Mouse (Mus musculus): ENCODE measurements around the gene Glt28d2. TPM values are rescaled to one million over a fixed set of nuclear protein-coding genes. Genes with fewer than 3 reads are reported as not detected.

Gene Glt28d2
- polyA plus RNA-seq, 1 experiment from 2014 or later, result 4.5 TPM

GRCm38 (mm10) chr3:85886636-85887238 lies 579 bp downstream of the Glt28d2 start:
- H3K4me3 ChIP-seq (replicated peaks; ENCODE audit: low read depth, low read length), result peak overlapping the region; percentile 61
- no peak for TF ChIP-seq CTCF (IDR thresholded peaks at IDR 0.05; ENCODE audit: low read depth)
- no peaks in the 10 kb centered on the region for H3K36me3 ChIP-seq (ENCODE audit: insufficient read depth, low read length)
- H3K27me3 ChIP-seq (ENCODE audit: insufficient read depth, low read length), result no peaks in the 10 kb centered on the region
- H3K9ac ChIP-seq (ENCODE audit: low read depth, low read length), result peak overlapping the region; percentile 78
- 0 out of 2 replicates have a peak, but pooled peaks cover 3% of the 10 kb centered on the region for H3K4me1 ChIP-seq (replicated peaks; ENCODE audit: insufficient read depth, low read length)
- 3% methylated on average over 22 of the region's 22 CpGs for WGBS
- 0 out of 2 replicates have a peak, but pooled peaks have one; percentile 3 for ATAC-seq (replicated peaks; ENCODE audit: low FRiP score, low read depth)
- H3K27ac ChIP-seq, result peak overlapping the region; percentile 81
- H3K9me3 ChIP-seq (replicated peaks; ENCODE audit: low read length), result no peaks in the 10 kb centered on the region
- H3K4me2 ChIP-seq (ENCODE audit: low read length), result peak overlapping the region; percentile 84
- DNase-seq (ENCODE audit: low spot score), result peak; percentile 31

DNA sequence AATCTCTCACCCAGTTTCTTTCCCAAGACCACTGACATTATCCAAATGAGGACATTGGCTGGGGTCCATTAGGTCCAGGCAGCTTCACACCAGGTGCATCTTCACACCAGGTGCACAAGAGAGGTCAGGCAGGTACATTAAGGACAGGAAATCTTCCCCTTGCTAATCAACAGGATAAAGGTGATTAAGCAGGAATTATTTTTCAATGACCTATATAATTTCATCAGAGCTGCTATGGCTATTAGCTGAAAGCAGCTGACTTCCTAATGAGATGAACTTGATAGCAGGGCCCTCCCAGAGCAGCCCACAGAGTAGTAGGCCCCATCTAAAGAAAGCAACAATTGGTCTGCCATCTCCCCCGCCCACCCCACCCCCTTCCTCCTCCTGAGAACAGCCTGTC lies 1.4 kb downstream of the Glt28d2 start:
- Histone ChIP-seq H3K27ac (no peak overlapping the region), H3K9ac (ENCODE audit: low read depth, low read length) (no peak overlapping the region), H3K4me3 (replicated peaks; ENCODE audit: low read depth, low read length) (no peak overlapping the region), H3K4me2 (ENCODE audit: low read length) (peak overlapping the region; percentile 84), H3K9me3 (replicated peaks; ENCODE audit: low read length) (no peaks in the 10 kb centered on the region), H3K4me1 (replicated peaks; ENCODE audit: insufficient read depth, low read length) (0 out of 2 replicates have a peak, but pooled peaks cover 3% of the 10 kb centered on the region), H3K36me3 (ENCODE audit: insufficient read depth, low read length) (no peaks in the 10 kb centered on the region), H3K27me3 (ENCODE audit: insufficient read depth, low read length) (no peaks in the 10 kb centered on the region)
- 27% methylated on average over 1 of the region's 1 CpGs for WGBS
- DNase-seq (ENCODE audit: low spot score) (peak; percentile 25), ATAC-seq (replicated peaks; ENCODE audit: low FRiP score, low read depth) (no peak)
- no peak for TF ChIP-seq CTCF (IDR thresholded peaks at IDR 0.05; ENCODE audit: low read depth)

DNA sequence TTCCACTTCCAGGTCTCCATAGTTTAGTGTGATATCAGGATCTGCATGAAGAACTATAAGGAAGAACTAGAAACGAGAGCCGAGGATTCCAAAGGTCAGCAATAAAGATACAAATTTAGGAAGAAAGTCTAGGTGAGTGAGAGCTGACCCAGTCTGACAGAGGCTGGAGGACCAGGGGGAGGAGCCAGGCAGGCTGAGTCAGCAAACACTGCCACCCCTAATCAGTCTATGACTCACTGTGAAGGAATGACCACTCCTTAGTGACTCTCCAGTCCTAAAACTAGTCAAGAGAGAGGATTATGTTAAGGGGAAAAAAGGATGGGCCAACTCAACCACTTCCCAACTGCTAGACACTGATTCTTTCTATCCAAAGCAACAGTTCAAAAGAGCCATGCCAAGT lies 6.6 kb downstream of the Glt28d2 start:
- TF ChIP-seq CTCF (IDR thresholded peaks at IDR 0.05; ENCODE audit: low read depth), result no peak
- no peak for ATAC-seq (replicated peaks; ENCODE audit: low FRiP score, low read depth)
- no peaks in the 10 kb centered on the region for H3K4me1 ChIP-seq (replicated peaks; ENCODE audit: insufficient read depth, low read length)
- WGBS, result 85% methylated on average over 2 of the region's 2 CpGs
- no peaks in the 10 kb centered on the region for H3K27me3 ChIP-seq (ENCODE audit: insufficient read depth, low read length)
- H3K9me3 ChIP-seq (replicated peaks; ENCODE audit: low read length), result no peaks in the 10 kb centered on the region
- no peak overlapping the region for H3K9ac ChIP-seq (ENCODE audit: low read depth, low read length)
- DNase-seq (ENCODE audit: low spot score), result no peak
- no peak overlapping the region for H3K4me2 ChIP-seq (ENCODE audit: low read length)
- H3K36me3 ChIP-seq (ENCODE audit: insufficient read depth, low read length), result no peaks in the 10 kb centered on the region
- H3K27ac ChIP-seq, result no peak overlapping the region
- no peak overlapping the region for H3K4me3 ChIP-seq (replicated peaks; ENCODE audit: low read depth, low read length)

GRCm38 (mm10) chr3:85880068-85880467 lies 7.2 kb downstream of the Glt28d2 start:
- no peaks in the 10 kb centered on the region for H3K27me3 ChIP-seq (ENCODE audit: insufficient read depth, low read length)
- H3K36me3 ChIP-seq (ENCODE audit: insufficient read depth, low read length), result no peaks in the 10 kb centered on the region
- H3K4me1 ChIP-seq (replicated peaks; ENCODE audit: insufficient read depth, low read length), result no peaks in the 10 kb centered on the region
- ATAC-seq (replicated peaks; ENCODE audit: low FRiP score, low read depth) (no peak), DNase-seq (ENCODE audit: low spot score) (no peak)
- WGBS, result 91% methylated on average over 8 of the region's 8 CpGs
- H3K9me3 ChIP-seq (replicated peaks; ENCODE audit: low read length), result no peaks in the 10 kb centered on the region
- H3K9ac ChIP-seq (ENCODE audit: low read depth, low read length), result no peak overlapping the region
- H3K4me2 ChIP-seq (ENCODE audit: low read length), result no peak overlapping the region
- H3K4me3 ChIP-seq (replicated peaks; ENCODE audit: low read depth, low read length), result no peak overlapping the region
- H3K27ac ChIP-seq, result no peak overlapping the region
- no peak for TF ChIP-seq CTCF (IDR thresholded peaks at IDR 0.05; ENCODE audit: low read depth)

DNA sequence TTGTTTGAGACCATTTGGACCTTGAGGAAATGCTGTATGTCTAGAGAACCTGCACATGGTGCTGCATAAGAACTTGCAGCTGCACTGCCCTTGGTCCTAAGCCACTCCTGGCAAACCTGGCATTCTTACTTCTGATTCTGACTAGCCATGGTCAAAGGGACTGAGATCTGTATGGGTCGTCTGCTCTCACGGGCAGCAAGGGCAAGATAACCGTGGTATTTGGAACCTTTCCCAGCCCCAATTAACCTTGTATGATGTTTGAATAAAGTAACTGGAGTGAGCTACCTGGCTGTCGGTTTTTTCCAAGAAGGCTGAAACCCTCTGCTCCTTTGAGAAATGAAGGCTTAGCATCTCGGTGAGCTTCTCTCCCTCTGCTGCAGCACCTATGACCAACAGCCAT lies 8.4 kb downstream of the Glt28d2 start:
- no peaks in the 10 kb centered on the region for H3K36me3 ChIP-seq (ENCODE audit: insufficient read depth, low read length)
- TF ChIP-seq CTCF (IDR thresholded peaks at IDR 0.05; ENCODE audit: low read depth), result no peak
- H3K27ac ChIP-seq, result no peak overlapping the region
- H3K4me2 ChIP-seq (ENCODE audit: low read length), result no peak overlapping the region
- H3K4me1 ChIP-seq (replicated peaks; ENCODE audit: insufficient read depth, low read length), result no peaks in the 10 kb centered on the region
- 69% methylated on average over 5 of the region's 5 CpGs for WGBS
- H3K4me3 ChIP-seq (replicated peaks; ENCODE audit: low read depth, low read length), result no peak overlapping the region
- no peak overlapping the region for H3K9ac ChIP-seq (ENCODE audit: low read depth, low read length)
- no peaks in the 10 kb centered on the region for H3K27me3 ChIP-seq (ENCODE audit: insufficient read depth, low read length)
- DNase-seq (ENCODE audit: low spot score) (no peak), ATAC-seq (replicated peaks; ENCODE audit: low FRiP score, low read depth) (no peak)
- no peaks in the 10 kb centered on the region for H3K9me3 ChIP-seq (replicated peaks; ENCODE audit: low read length)

DNA sequence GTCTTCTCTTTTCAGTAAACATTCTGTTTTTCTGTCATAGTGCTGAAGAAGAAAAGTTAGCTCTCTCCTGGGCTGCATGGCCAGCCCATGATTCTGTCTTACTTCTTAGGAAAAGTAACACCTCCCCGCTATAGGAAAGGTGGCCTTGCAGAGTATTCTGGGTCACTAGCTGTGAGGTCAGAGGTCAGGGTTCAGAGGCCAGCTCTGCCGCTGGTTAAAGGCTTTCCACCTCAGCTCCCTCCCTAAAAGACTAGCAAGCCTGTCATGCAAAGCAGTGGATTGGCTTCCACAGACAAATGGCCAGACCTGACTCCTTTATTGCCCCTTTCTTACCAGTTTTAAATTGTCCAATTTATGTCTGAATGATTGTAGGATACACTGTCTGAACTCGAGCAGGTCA lies 23.3 kb downstream of the Glt28d2 start:
- ATAC-seq (replicated peaks; ENCODE audit: low FRiP score, low read depth) (no peak), DNase-seq (ENCODE audit: low spot score) (no peak)
- H3K27ac ChIP-seq, result no peak overlapping the region
- no peaks in the 10 kb centered on the region for H3K27me3 ChIP-seq (ENCODE audit: insufficient read depth, low read length)
- H3K9ac ChIP-seq (ENCODE audit: low read depth, low read length), result no peak overlapping the region
- H3K36me3 ChIP-seq (ENCODE audit: insufficient read depth, low read length), result no peaks in the 10 kb centered on the region
- H3K4me3 ChIP-seq (replicated peaks; ENCODE audit: low read depth, low read length), result no peak overlapping the region
- no peak for TF ChIP-seq CTCF (IDR thresholded peaks at IDR 0.05; ENCODE audit: low read depth)
- WGBS, result 15% methylated on average over 3 of the region's 3 CpGs
- no peaks in the 10 kb centered on the region; the same call in 1 of the 2 replicates for H3K9me3 ChIP-seq (replicated peaks; ENCODE audit: low read length)
- 0 out of 2 replicates have a peak, but pooled peaks cover 2% of the 10 kb centered on the region for H3K4me1 ChIP-seq (replicated peaks; ENCODE audit: insufficient read depth, low read length)
- H3K4me2 ChIP-seq (ENCODE audit: low read length), result no peak overlapping the region

DNA sequence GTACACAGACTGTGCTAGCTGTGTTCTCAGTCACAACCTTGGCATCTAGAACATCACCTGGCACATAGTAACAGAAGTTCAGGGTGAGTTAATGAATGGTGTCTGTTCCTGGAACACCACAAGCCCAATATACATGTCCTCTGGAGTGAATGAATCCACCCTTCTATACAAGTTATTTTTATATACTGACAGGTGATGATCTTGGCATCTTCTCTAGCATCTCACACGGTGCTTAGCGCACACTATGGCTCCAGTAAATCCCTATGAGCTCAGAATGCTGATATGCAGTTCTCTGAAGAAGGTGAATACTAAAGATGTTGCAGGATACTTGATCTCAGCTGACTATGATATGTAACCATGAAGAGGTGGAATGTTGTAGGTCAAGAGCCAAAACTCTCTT lies 24.4 kb downstream of the Glt28d2 start:
- WGBS, result 91% methylated on average over 2 of the region's 2 CpGs
- Histone ChIP-seq H3K27ac (no peak overlapping the region), H3K36me3 (ENCODE audit: insufficient read depth, low read length) (no peaks in the 10 kb centered on the region), H3K27me3 (ENCODE audit: insufficient read depth, low read length) (no peaks in the 10 kb centered on the region), H3K4me1 (replicated peaks; ENCODE audit: insufficient read depth, low read length) (0 out of 2 replicates have a peak, but pooled peaks cover 8% of the 10 kb centered on the region), H3K9me3 (replicated peaks; ENCODE audit: low read length) (no peaks in the 10 kb centered on the region), H3K9ac (ENCODE audit: low read depth, low read length) (no peak overlapping the region), H3K4me2 (ENCODE audit: low read length) (no peak overlapping the region), H3K4me3 (replicated peaks; ENCODE audit: low read depth, low read length) (no peak overlapping the region)
- no peak for TF ChIP-seq CTCF (IDR thresholded peaks at IDR 0.05; ENCODE audit: low read depth)
- ATAC-seq (replicated peaks; ENCODE audit: low FRiP score, low read depth) (no peak), DNase-seq (ENCODE audit: low spot score) (no peak)

Measured in kidney, postnatal 0 days (tissue).